Mouse (Mus musculus): ENCODE results near the gene Zbtb8os.

GRCm38 (mm10) chr4:129371391-129371790 lies 35.9 kb downstream of the Zbtb8os start:
- TF ChIP-seq CTCF (IDR thresholded peaks at IDR 0.05; ENCODE audit: borderline replicate concordance, insufficient read depth, low read length) (no peak), POLR2A (IDR thresholded peaks at IDR 0.05; ENCODE audit: low read depth, low read length) (no peak)
